Mouse (Mus musculus) stomach, postnatal 0 days (tissue): Measurements from ENCODE around the gene Slc4a10. TPM values are rescaled to one million over a fixed set of nuclear protein-coding genes. Genes with fewer than 3 reads are reported as not detected.

ENCODE experiments used
- ATAC-seq: fragments of 200-750 bp; cut with Nextera tagmentation; 2 replicates; pipeline ENCODE4 v1.8.0; 2017; ENCODE audit not compliant: low FRiP score, low TSS enrichment
- DNase-seq: peaks from one replicate; pipeline ENCODE4 v3.0.0-alpha.2; 2016; ENCODE audit warnings: low spot score
- H3K27ac ChIP-seq: fragments of 300-500 bp; sonication (generic); replicated peaks from 2 replicates; pipeline ENCODE4 v1.5.1; 2014; ENCODE audit warnings: mild to moderate bottlenecking, control low read depth
- H3K27me3 ChIP-seq: fragments of 300-500 bp; sonication (generic); 2 replicates; pipeline ENCODE4 v1.6.1; 2014; ENCODE audit warnings: low read length; ENCODE audit not compliant: control insufficient read depth, insufficient read depth
- H3K36me3 ChIP-seq: fragments of 300-500 bp; sonication (generic); 2 replicates; pipeline ENCODE4 v1.6.1; 2014; ENCODE audit warnings: low read length, mixed read lengths; ENCODE audit not compliant: control insufficient read depth, insufficient read depth
- H3K4me1 ChIP-seq: fragments of 300-500 bp; sonication (generic); replicated peaks from 2 replicates; pipeline ENCODE4 v1.6.1; 2014; ENCODE audit warnings: antibody characterized with exemption; ENCODE audit not compliant: control insufficient read depth, insufficient read depth
- H3K4me2 ChIP-seq: fragments of 300-500 bp; sonication (generic); replicated peaks from 2 replicates; pipeline ENCODE4 v1.6.1; 2014; ENCODE audit warnings: low read depth, mild to moderate bottlenecking, control low read depth, moderate library complexity
- H3K4me3 ChIP-seq: fragments of 300-500 bp; sonication (generic); 2 replicates; pipeline ENCODE4 v1.5.1; 2014; ENCODE audit warnings: low read depth, low read length, control low read depth
- H3K9ac ChIP-seq: fragments of 300-500 bp; sonication (generic); 2 replicates; pipeline ENCODE4 v1.6.1; 2014; ENCODE audit warnings: mild to moderate bottlenecking, low read length, control low read depth, mixed read lengths
- H3K9me3 ChIP-seq: fragments of 300-500 bp; sonication (generic); 2 replicates; pipeline ENCODE4 v1.6.1; 2016; ENCODE audit warnings: low read length; ENCODE audit not compliant: control insufficient read depth
- CTCF ChIP-seq: IDR thresholded peaks from 2 replicates; pipeline ENCODE4 v1.5.1; 2016; ENCODE audit warnings: antibody characterized with exemption, low read depth, mild to moderate bottlenecking, moderate library complexity
- EP300 ChIP-seq: optimal IDR thresholded peaks from 2 replicates; pipeline ENCODE3; 2016; ENCODE audit warnings: antibody characterized with exemption
- WGBS: fragments of 180-500 bp; shearing (Covaris S2); extraction: QIAGEN DNeasy Blood & Tissue Kit; methylation state at CpG from one replicate; pipeline ENCODE4 v1.1.7; 2014; 5-methylcytosine and 5-hydroxymethylcytosine counted together
- polyA plus RNA-seq: library from polyadenylated mRNA; unstranded; fragments of >200 nt; fragmentation: Nextera tagmentation; extraction: Ambion mirVana; gene quantifications from 2 replicates; pipeline ENCODE4 v1.2.1, GENCODE M21; 2015

Slc4a10 gene
- polyA plus RNA-seq, 1 experiment from 2014 or later, result 0.16 TPM

DNA sequence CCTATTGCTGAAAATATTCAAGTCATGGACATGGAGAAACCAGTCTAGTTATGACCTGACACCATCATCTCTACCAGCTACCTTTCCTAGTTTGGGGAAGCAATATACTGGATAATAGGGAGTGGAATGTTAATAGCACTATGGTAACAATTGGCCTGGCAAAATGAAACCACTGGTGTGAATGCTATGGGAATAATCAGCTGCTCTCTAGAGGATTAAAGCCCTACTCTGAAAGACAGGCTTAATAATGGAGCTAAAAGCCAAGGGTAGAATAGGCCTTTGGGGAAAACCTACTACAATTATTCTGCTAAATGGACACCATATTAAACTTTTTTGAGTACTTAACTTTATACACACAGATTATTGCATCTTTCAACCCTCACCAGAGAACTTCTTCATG is 30.2 kb downstream of the Slc4a10 start:
- Histone ChIP-seq H3K4me1 (no peaks in the 10 kb centered on the region), H3K36me3 (no peaks in the 10 kb centered on the region), H3K9ac (no peak overlapping the region), H3K4me2 (no peak overlapping the region), H3K27ac (no peak overlapping the region), H3K4me3 (no peak overlapping the region), H3K27me3 (no peaks in the 10 kb centered on the region), H3K9me3 (no peaks in the 10 kb centered on the region)
- DNase-seq (no peak), ATAC-seq (no peak)
- TF ChIP-seq CTCF (no peak), EP300 (no peak)

DNA sequence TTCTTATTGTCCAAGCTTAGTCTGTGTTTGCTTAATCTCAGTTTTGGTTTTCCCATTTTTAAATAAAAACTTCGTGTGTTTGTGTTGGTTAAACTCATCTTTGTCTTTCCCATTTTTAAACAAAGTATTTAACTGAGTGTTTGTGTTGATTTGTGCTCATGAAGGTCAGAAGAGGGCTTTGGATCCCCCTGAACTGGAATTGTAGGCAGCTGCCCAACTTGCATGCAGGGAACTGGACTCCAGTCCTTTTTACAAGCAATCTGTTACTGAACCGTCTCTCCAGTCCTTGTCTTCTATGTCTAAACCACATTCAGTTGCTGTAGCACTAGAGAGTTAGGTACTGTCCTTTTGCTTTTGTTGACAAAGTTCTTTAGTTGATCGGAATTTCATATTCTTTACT is 41.3 kb downstream of the Slc4a10 start:
- TF ChIP-seq EP300 (no peak), CTCF (no peak)

DNA sequence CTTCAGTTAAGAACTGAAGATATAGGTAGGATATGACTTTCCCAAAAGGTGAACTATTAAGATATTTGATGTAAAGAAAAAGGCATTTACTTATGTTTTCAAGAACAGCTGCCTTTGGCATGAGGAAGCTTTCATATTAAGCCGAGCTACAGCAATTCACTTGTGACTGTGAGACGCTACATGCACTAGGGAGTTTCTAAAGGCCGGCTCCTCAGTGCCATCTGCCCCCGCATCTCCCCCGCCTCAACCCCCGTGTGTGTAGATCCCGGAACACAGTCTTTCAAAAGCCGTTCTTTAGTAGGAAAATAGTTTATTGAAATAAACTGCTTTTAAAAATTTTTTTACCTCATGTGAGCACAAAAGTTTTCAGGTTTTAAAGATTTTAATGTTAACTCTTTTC is 42.5 kb downstream of the Slc4a10 start:
- no peaks in the 10 kb centered on the region for H3K4me1 ChIP-seq
- no peaks in the 10 kb centered on the region for H3K27me3 ChIP-seq
- H3K9me3 ChIP-seq, result no peaks in the 10 kb centered on the region
- no peak for TF ChIP-seq EP300
- no peak for TF ChIP-seq CTCF
- DNase-seq, result no peak
- no peak overlapping the region for H3K9ac ChIP-seq
- H3K27ac ChIP-seq, result no peak overlapping the region
- H3K36me3 ChIP-seq, result no peaks in the 10 kb centered on the region
- no peak for ATAC-seq
- H3K4me3 ChIP-seq, result no peak overlapping the region
- 79% methylated on average over 8 of the region's 8 CpGs for WGBS
- no peak overlapping the region for H3K4me2 ChIP-seq

More for the DNA sequence above, 41.3 kb downstream of the Slc4a10 start:
- ATAC-seq, result no peak
- Histone ChIP-seq H3K36me3 (no peaks in the 10 kb centered on the region), H3K9me3 (no peaks in the 10 kb centered on the region), H3K9ac (no peak overlapping the region), H3K27ac (no peak overlapping the region), H3K4me2 (no peak overlapping the region), H3K27me3 (no peaks in the 10 kb centered on the region), H3K4me1 (no peaks in the 10 kb centered on the region), H3K4me3 (no peak overlapping the region)
- 64% methylated on average over 3 of the region's 3 CpGs for WGBS
- no peak for DNase-seq

DNA sequence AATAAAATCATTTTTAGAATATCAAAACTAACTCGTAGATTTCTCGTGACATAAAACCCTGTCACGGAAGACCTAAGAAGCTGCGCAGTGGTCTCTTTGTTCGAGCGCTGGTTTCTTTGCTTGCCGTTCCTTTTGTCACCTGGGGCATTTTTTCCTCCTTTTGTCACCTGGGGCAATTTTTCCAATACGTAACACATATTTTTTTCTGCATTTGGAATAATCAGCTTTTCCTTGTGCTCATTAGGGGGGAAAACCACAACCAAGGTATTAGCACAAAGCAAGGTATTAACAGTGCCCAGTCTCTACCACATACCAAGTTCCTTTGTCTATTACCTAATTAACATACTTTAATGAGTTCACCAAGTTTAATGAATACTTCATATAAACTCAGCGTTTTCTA is 42.9 kb downstream of the Slc4a10 start:
- ATAC-seq, result no peak

DNA sequence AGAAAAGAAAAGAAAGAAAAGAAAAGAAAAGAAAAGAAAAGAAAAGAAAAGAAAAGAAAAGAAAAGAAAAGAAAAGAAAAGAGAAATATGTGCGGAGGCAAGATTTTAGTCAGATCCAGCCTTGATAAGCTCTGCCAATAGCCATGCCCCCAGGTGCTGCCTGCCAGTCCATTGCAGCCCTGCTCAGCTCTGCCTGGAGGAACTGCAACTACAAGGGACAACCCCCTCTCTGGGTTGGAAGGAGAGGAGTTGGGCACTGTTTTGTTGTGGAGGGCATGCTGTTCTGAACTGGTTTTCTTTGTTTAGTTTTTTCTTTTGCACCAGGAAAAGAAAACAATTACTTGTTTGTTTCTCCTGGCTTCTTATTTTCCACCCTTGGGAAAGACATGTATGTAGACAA is 54.3 kb downstream of the Slc4a10 start:
- ATAC-seq (no peak), DNase-seq (no peak)
- no peak overlapping the region for H3K4me2 ChIP-seq
- no peak for TF ChIP-seq CTCF
- TF ChIP-seq EP300, result no peak
- H3K4me3 ChIP-seq, result no peak overlapping the region
- no peaks in the 10 kb centered on the region for H3K9me3 ChIP-seq
- no peaks in the 10 kb centered on the region for H3K27me3 ChIP-seq
- H3K27ac ChIP-seq, result no peak overlapping the region
- H3K36me3 ChIP-seq, result no peaks in the 10 kb centered on the region
- no peaks in the 10 kb centered on the region for H3K4me1 ChIP-seq
- 95% methylated on average over 1 of the region's 1 CpGs for WGBS
- no peak overlapping the region for H3K9ac ChIP-seq

More for the DNA sequence above, 42.9 kb downstream of the Slc4a10 start:
- Histone ChIP-seq H3K9me3 (no peaks in the 10 kb centered on the region), H3K36me3 (no peaks in the 10 kb centered on the region), H3K4me2 (no peak overlapping the region), H3K4me3 (no peak overlapping the region), H3K27me3 (no peaks in the 10 kb centered on the region), H3K4me1 (no peaks in the 10 kb centered on the region), H3K9ac (no peak overlapping the region), H3K27ac (no peak overlapping the region)
- no peak for TF ChIP-seq EP300
- TF ChIP-seq CTCF, result no peak
- WGBS, result 84% methylated on average over 9 of the region's 9 CpGs
- no peak for DNase-seq

DNA sequence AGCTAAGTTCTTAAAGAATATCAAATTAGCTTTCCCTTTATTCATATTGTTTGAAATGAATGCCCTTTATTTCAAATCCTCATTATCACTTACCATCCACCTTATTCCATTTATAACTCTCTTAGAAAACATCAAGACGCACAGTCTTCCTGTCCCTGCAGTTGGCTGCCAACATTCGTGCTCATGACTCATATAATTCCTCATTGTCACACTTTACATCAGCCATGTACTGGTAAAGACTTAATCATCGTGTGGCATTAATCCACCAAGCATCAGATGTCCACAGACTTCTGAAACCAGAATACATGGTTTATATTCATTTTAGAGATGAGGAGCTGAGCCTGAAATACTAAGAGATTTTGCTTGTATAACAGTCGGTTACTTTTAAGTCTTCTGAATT is 69.1 kb downstream of the Slc4a10 start:
- no peak for DNase-seq
- Histone ChIP-seq H3K4me2 (no peak overlapping the region), H3K27me3 (no peaks in the 10 kb centered on the region), H3K4me1 (no peaks in the 10 kb centered on the region), H3K9ac (no peak overlapping the region), H3K4me3 (no peak overlapping the region), H3K27ac (no peak overlapping the region), H3K36me3 (no peaks in the 10 kb centered on the region), H3K9me3 (no peaks in the 10 kb centered on the region)
- 62% methylated on average over 4 of the region's 4 CpGs for whole genome bisulfite sequencing
- ATAC-seq, result no peak
- TF ChIP-seq EP300 (no peak), CTCF (no peak)

DNA sequence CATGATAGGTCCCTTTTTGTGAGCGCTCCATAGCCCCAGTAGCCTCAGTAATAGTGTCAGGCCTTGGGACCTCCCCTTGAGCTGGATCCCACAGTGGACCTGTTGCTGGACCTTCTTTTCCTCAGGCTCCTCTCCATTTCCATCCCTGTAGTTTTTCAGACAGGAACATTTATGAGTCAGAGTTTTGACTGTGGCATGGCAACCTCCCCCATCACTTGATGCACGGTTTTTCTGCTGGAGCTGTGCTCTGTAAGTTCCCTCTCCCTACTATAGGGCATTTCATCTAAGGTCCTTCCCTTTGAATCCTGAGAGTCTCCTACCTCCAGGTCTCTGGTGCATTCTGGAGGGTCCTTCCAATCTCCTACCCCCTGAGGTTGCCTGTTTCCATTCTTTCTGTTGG is 83.7 kb downstream of the Slc4a10 start:
- no peak overlapping the region for H3K4me3 ChIP-seq
- no peaks in the 10 kb centered on the region for H3K4me1 ChIP-seq
- H3K9ac ChIP-seq, result no peak overlapping the region
- H3K4me2 ChIP-seq, result no peak overlapping the region
- H3K9me3 ChIP-seq, result no peaks in the 10 kb centered on the region
- H3K27ac ChIP-seq, result no peak overlapping the region
- ATAC-seq (no peak), DNase-seq (no peak)
- no peak for TF ChIP-seq CTCF
- TF ChIP-seq EP300, result no peak
- 83% methylated on average over 2 of the region's 2 CpGs for WGBS
- no peaks in the 10 kb centered on the region for H3K27me3 ChIP-seq
- no peaks in the 10 kb centered on the region for H3K36me3 ChIP-seq
